Mouse (Mus musculus) left cerebral cortex, postnatal 36 days (tissue): ENCODE measurements around the gene Pnkd. TPM values are rescaled to one million over a fixed set of nuclear protein-coding genes. Genes with fewer than 3 reads are reported as not detected.
"Not testable (repeated sequence)": the region's sequence is repeated elsewhere in the genome, so short reads cannot be mapped to it uniquely, and the experiment has no call there.

ENCODE experiments used
- DNase-seq, 2 experiments: peaks; one replicate each; pipeline ENCODE4 v3.0.0; 2021 to 2022; ENCODE audit warnings: low spot score in 2 of 2, mixed read lengths in 1 of 2
- intact Hi-C: fragments of 180-260 bp; cut with DNase I; formaldehyde crosslinking; loops from one replicate; pipeline ENCODE4 v1.15.1; 2025
- microRNA-seq: library from miRNA; unstranded; fragments of <30 nt; microRNA quantifications from one replicate; pipeline ENCODE4 v1.2.0, GENCODE M21; 2022
- total RNA-seq, 2 experiments: library from RNA; stranded (reverse); gene quantifications; 2 replicates each; pipeline ENCODE4 v1.2.3; 2021

Pnkd gene
- total RNA-seq, 2 experiments from 2014 or later, result 151 to 166 TPM

DNA sequence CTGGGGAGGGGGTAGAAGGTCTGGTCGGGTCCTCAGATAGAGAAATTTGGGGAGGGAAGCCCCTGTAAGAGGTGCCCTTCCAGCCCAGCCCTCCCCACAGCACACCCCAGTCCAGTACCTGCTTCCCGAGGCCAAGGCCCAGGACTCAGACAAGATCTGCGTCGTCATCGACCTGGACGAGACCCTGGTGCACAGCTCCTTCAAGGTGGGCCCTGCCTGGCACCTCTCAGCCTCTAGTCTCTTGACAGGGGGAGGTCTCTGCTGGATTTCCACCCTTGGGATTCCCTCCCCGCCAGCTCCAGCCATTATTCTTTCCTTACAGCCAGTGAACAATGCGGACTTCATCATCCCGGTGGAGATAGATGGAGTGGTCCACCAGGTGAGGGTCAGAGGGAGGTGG, 109.0 kb downstream of the Pnkd start:
- no peak for DNase-seq
- intact Hi-C loops, result no loop called here

GRCm38 (mm10) chr1:74394311-74394710, 109.6 kb downstream of the Pnkd start:
- intact Hi-C loops, result no loop called here
- DNase-seq, result no peak

GRCm38 (mm10) chr1:74394858-74395257, 110.1 kb downstream of the Pnkd start:
- intact Hi-C loops, result loop anchor here (5.0 kb wide), 2 partner anchors 42 to 57 kb away; no protein-coding TSS in a partner anchor

DNA sequence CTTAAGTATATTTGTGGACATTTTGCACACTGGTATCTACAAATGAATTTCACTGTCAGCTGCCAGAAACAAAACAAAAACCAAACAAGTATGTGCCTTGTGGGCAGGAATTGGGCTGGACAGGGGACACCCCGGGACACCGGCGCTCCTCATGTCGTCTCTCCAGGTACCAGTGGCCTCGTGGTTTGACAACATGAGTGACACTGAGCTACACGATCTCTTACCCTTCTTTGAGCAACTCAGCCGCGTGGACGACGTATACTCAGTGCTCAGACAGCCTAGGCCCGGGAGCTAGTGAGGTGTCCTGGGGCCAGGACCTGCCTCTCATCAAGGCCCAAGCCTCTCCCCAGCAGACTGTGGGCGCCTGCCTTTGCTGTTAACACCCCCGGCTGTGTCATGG, 110.6 kb downstream of the Pnkd start:
- intact Hi-C loops, result loop anchor here (5.0 kb wide), 2 partner anchors 42 to 57 kb away; no protein-coding TSS in a partner anchor
- DNase-seq, result no peak

More at GRCm38 (mm10) chr1:74394858-74395257, 110.1 kb downstream of the Pnkd start:
- no peak for DNase-seq

DNA sequence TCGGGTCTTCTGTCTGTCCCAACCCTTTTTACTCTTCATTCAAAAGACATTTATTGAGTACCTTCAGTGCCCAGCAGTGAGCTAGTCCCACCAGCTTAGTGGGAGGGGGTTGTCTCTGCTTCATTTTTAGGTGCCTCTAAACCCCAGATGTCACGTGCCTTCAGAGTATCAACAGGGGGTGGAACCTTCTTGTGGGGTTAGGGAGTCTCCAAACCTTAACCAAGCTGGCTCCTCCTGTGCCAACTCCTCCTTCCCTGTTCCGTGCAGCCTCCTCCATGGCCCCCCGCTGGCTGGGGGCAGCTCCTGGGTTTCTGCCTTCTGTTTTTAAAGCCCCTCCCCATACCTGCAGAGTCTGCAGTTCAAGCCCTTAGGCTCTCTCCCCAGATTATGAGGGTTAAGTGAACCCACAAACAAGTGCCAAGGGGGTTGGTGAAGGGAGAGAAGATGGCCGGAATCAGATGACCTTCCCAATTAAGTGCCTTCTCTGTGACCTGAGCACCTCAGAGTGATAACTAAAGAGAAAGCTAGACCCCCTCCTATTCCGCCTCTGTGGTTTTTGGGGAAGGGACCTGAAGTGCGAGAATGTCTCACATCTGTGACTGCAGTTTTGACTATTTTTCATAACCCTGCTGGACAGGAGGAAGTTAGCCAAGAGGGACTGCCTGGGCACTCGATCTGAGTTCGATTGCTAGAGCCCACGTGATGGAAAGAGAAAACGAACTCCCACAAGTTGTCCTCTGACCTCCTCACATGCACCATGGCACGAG, 111.9 kb downstream of the Pnkd start:
- DNase-seq, result not testable (repeated sequence)
- intact Hi-C loops, result loop anchor here (5.0 kb wide), 2 partner anchors 41 to 56 kb away; no protein-coding TSS in a partner anchor

DNA sequence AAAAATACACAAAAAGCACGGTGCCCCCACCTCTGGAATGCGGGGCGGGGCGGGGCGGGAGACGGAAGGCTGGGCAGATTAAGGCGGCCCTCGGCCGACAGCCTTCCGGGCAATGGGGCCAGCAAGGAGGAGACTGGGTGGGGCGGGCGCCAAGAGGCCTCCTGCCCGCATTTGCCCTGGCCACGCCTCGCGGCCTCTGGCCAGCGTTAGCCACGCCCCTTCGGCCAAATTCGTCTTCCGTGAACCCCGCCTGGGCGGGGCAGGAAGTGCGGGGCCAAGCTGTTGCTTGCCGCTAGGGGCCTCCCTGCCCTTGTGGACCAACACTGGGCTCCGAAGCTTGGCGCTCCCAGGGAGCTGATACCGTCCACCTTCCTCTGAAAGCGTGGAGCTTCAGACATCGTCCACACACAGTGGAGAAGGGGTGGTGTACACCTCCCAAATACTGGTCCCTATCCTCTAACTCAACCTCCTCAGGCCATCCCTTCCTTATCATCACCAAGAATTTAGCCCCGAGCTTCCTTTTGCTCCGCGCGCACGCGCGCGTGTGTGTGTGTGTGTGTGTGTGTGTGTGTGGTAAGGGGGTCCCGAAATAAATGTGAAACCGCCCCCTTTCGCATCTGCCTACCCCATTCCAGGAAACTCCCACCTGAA, 112.7 kb downstream of the Pnkd start:
- intact Hi-C loops, result loop anchor here (5.0 kb wide), 2 partner anchors 40 to 55 kb away; no protein-coding TSS in a partner anchor
- DNase-seq, result peak; percentile 88 to 89

- intact Hi-C loops, result loop anchor here (5.0 kb wide), 2 partner anchors 39 to 54 kb away; no protein-coding TSS in a partner anchor
- peak; percentile 56 to 62 for DNase-seq
Observed at GRCm38 (mm10) chr1:74397919-74398451, 113.3 kb downstream of the Pnkd start.

DNA sequence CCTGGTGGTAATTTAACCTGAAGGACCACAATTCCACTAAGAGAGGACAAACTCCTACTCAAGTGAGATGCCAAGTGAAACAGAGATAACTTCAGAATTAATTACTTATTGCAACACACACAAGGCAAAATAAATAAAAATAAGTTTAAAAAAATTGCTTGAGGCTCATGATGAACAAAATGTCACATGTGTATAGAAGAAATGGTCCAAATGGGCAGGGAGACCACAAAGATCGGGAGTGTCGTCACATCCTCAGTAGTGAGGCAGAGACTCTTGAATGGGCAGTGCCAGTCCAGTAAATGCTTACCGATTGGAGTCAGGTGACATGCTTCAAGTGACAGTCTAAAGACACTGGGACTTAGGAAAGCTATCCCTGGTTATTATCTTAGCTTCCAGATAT, 115.8 kb downstream of the Pnkd start:
- DNase-seq, result no peak
- intact Hi-C loops, result no loop called here

DNA sequence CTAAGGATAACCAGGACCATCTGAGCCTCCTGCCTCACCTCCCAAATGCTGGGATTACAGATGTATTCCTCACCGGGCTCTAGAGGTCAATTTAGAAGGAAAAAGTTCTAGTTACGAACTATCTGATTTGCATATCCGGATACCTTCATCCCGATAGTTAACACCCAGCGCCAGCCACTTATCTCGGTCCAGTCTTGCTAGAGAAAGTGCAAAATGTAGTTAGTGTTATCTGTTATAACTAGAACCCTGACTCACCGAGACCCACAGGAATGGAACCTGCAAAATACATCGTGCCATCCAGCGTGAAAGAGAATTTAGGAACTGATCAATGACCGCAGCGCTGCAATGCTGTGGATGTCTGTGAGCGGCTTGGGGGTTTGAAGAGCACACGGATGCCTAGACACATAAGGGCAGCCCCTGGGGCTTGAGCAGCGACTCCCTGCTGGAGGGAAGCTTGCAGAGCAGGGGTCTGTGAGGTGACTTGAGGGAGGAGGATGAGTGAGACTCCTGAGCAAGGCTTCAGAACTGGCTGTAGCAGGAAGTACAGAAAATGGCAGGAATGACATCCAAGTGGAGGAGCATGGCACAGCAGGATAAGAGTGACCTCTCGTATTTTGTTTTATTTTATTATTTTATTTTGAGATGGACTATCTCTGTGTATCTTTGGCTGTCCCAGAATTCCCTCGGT, 116.4 kb downstream of the Pnkd start:
- intact Hi-C loops, result no loop called here
- no peak for DNase-seq

Small RNA genes lying within 50 kb of the gene (microRNA-seq; reads per million reads assigned to microRNA genes)
- 4,689 reads per million, percentile 91 among the genes with 10 or more reads in this experiment for gene Mir26b

Other genes with a start within 250 kb of the Pnkd start
- gene Tns1, start 160.5 kb upstream of the Pnkd start, total RNA-seq, result 10 to 100 TPM; 36.1 to 50.9 TPM
- not detected for gene Rufy4, start 159.4 kb upstream of the Pnkd start, total RNA-seq
- under 1 TPM in 1 of 2 experiments, not detected in 1; 0.10 TPM for gene Cxcr2, start 130.9 kb upstream of the Pnkd start, total RNA-seq
- gene Cxcr1, start 90.3 kb upstream of the Pnkd start, total RNA-seq, result not detected
- 100 to 1,000 TPM; 259 to 262 TPM for gene Arpc2, start 48.8 kb upstream of the Pnkd start, total RNA-seq
- not detected for gene Gpbar1, start 6.4 kb upstream of the Pnkd start, total RNA-seq
- 100 to 1,000 TPM; 139 to 143 TPM for gene Aamp, start 192 bp upstream of the Pnkd start, total RNA-seq
- 10 to 100 TPM; 21.5 to 26.4 TPM for gene Tmbim1, start 20.7 kb downstream of the Pnkd start, total RNA-seq
- 1 to 10 TPM; 1.3 TPM for gene Catip, start 77.2 kb downstream of the Pnkd start, total RNA-seq
- gene Slc11a1, start 90.3 kb downstream of the Pnkd start, total RNA-seq, result 1 to 10 TPM; 2.6 to 5.1 TPM
- gene Ctdsp1, start 106.6 kb downstream of the Pnkd start, total RNA-seq, result 10 to 100 TPM; 23.0 to 25.2 TPM
- gene Vil1, start 124.4 kb downstream of the Pnkd start, total RNA-seq, result 1 to 10 TPM in 1 of 2 experiments, under 1 TPM in 1; 0.39 to 1.1 TPM
- gene Cnot9, start 221.1 kb downstream of the Pnkd start, total RNA-seq, result 10 to 100 TPM; 24.9 to 28.0 TPM